Mouse (Mus musculus): Measurements from ENCODE around the gene Plppr2.

DNA sequence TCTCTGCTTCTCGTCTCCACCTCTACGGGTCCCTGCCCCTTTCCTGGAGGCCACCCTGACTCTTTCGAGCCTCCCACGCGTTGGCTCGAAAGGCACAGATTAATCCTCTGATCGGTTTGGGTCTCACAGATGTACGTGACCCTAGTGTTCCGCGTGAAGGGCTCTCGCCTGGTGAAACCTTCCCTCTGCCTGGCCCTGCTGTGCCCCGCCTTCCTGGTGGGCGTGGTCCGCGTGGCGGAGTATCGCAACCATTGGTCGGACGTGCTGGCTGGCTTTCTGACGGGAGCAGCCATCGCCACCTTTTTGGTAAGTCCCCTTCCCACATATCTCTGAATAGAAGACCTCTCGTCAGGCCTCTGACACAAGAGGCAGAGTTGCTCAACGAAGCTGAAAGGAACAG, 7.4 kb downstream of the Plppr2 start:
- TF ChIP-seq EP300 (IDR thresholded peaks at IDR 0.05; ENCODE audit: insufficient read depth, low read depth, low read length) (no peak), CTCF (IDR thresholded peaks at IDR 0.05) (no peak)
